Mouse (Mus musculus) lung, postnatal 0 days (tissue): ENCODE measurements at regions not wholly inside any gene's neighbourhood (a gene's known extent, or its start where the extent isn't known, plus 50 kb on each side); places are given as distances from the start of the nearest gene placed in this dataset.

ENCODE experiments used
- ATAC-seq: fragments of 200-750 bp; cut with Nextera tagmentation; 2 replicates; pipeline ENCODE4 v1.8.0; 2017; ENCODE audit warnings: moderate library complexity
- DNase-seq: peaks from one replicate; pipeline ENCODE4 v3.0.0-alpha.2; 2016; ENCODE audit warnings: low spot score
- H3K27ac ChIP-seq: fragments of 300-500 bp; sonication (generic); 2 replicates; pipeline ENCODE4 v1.5.1; 2014; ENCODE audit warnings: antibody characterized with exemption, mild to moderate bottlenecking, low read length, mixed read lengths
- H3K27me3 ChIP-seq: fragments of 300-500 bp; sonication (generic); replicated peaks from 2 replicates; pipeline ENCODE4 v1.6.1; 2014; ENCODE audit warnings: low read length, mixed read lengths; ENCODE audit not compliant: insufficient read depth
- H3K36me3 ChIP-seq: fragments of 300-500 bp; sonication (generic); 2 replicates; pipeline ENCODE4 v1.6.1; 2014; ENCODE audit warnings: low read length, mixed read lengths; ENCODE audit not compliant: insufficient read depth
- H3K4me1 ChIP-seq: fragments of 300-500 bp; sonication (generic); 2 replicates; pipeline ENCODE4 v1.6.1; 2014; ENCODE audit warnings: antibody characterized with exemption, low read depth, low read length, mixed read lengths; ENCODE audit not compliant: insufficient read depth
- H3K4me2 ChIP-seq: fragments of 300-500 bp; sonication (generic); replicated peaks from 2 replicates; pipeline ENCODE4 v1.6.1; 2014; ENCODE audit warnings: low read depth, mild to moderate bottlenecking, low read length, moderate library complexity, mixed read lengths
- H3K4me3 ChIP-seq: fragments of 300-500 bp; sonication (generic); 2 replicates; pipeline ENCODE4 v1.5.1; 2014; ENCODE audit warnings: low read depth, low read length
- H3K9ac ChIP-seq: fragments of 300-500 bp; sonication (generic); replicated peaks from 2 replicates; pipeline ENCODE4 v1.6.1; 2014; ENCODE audit warnings: low read depth, mild to moderate bottlenecking
- H3K9me3 ChIP-seq: fragments of 300-500 bp; sonication (generic); 2 replicates; pipeline ENCODE4 v1.6.1; 2016; ENCODE audit warnings: low read length, mixed read lengths
- CTCF ChIP-seq: IDR thresholded peaks from 2 replicates; pipeline ENCODE4 v1.5.1; 2016; ENCODE audit warnings: antibody characterized with exemption, mild to moderate bottlenecking
- EP300 ChIP-seq: IDR thresholded peaks from 2 replicates; pipeline ENCODE4 v1.6.1; 2016; ENCODE audit warnings: antibody characterized with exemption, mild to moderate bottlenecking, control low read depth
- WGBS: fragments of 180-500 bp; shearing (Covaris S2); extraction: QIAGEN DNeasy Blood & Tissue Kit; methylation state at CpG from one replicate; pipeline ENCODE4 v1.1.7; 2014; 5-methylcytosine and 5-hydroxymethylcytosine counted together

- H3K4me1 ChIP-seq = peaks cover 4% of the 10 kb centered on the region; the same call in 1 of the 2 replicates
- DNase-seq (no peak), ATAC-seq (no peak)
- H3K27ac ChIP-seq = no peak overlapping the region
- H3K4me2 ChIP-seq = no peak overlapping the region
- H3K4me3 ChIP-seq = no peak overlapping the region
- WGBS = 85% methylated on average over 16 of the region's 16 CpGs
- no peaks in the 10 kb centered on the region for H3K9me3 ChIP-seq
- H3K9ac ChIP-seq = no peak overlapping the region
- TF ChIP-seq EP300 (no peak), CTCF (no peak)
- H3K27me3 ChIP-seq = no peaks in the 10 kb centered on the region
- H3K36me3 ChIP-seq = no peaks in the 10 kb centered on the region
These were observed 108.2 kb upstream of the Gm14444 start for GRCm38 (mm10) chr2:174901801-174902200.

GRCm38 (mm10) chr2:174903627-174904026 lies 106.4 kb upstream of the Gm14444 start:
- Histone ChIP-seq H3K36me3 (no peaks in the 10 kb centered on the region), H3K4me2 (no peak overlapping the region), H3K4me1 (peaks cover 4% of the 10 kb centered on the region; the same call in 1 of the 2 replicates), H3K4me3 (no peak overlapping the region), H3K9ac (no peak overlapping the region), H3K9me3 (no peaks in the 10 kb centered on the region), H3K27ac (no peak overlapping the region), H3K27me3 (no peaks in the 10 kb centered on the region)
- DNase-seq = no peak
- no peak for ATAC-seq
- 64% methylated on average over 7 of the region's 7 CpGs for WGBS
- TF ChIP-seq EP300 = no peak
- no peak for TF ChIP-seq CTCF

- DNase-seq = peak; percentile 67
- no peak overlapping the region for H3K4me3 ChIP-seq
- ATAC-seq = no peak
- H3K4me2 ChIP-seq = no peak overlapping the region
- 42% methylated on average over 6 of the region's 6 CpGs for WGBS
- H3K9ac ChIP-seq = no peak overlapping the region
- H3K27me3 ChIP-seq = no peaks in the 10 kb centered on the region
- no peak overlapping the region for H3K27ac ChIP-seq
- no peaks in the 10 kb centered on the region for H3K9me3 ChIP-seq
- TF ChIP-seq CTCF (peak; percentile 78), EP300 (no peak)
- no peaks in the 10 kb centered on the region for H3K4me1 ChIP-seq
- no peaks in the 10 kb centered on the region for H3K36me3 ChIP-seq
These were observed 104.0 kb upstream of the Gm14444 start for GRCm38 (mm10) chr2:174905865-174906639.

DNA sequence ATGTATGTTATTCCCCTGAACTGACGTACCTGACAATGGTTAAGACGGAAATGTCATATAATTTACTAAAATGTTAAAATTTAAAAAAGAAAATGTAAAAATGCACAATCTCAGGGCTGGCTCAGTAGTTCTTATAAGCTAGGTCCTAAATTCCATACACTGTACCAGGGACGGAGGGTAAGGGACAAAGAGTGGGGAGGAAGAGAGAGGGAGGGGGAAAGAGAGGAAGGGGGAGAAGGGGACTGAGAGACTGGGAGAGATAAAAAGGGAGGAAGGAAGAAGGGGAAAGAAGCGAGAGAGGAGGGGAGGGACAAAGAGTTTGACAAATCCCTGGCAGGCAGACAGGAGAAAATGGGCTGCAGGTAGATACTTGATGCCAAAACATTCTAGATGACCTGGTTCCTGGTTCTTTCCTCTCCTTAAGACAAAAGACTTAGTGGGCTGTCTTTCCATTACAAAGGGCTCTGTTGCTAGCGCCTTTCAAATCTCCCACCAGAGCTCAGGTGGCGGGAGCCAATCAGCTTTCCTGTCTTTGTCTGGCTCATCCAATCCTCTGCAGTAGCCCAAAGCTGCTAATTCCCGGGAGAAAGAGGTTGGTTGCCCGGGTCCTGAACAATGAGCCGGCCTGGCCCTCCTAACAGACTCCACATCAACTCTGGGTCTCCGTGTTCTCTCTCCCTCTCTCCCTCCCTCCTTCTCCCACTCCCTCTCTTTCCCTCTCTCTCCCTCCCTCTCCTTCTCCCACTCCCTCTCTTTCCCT lies 92.7 kb upstream of the Gm14444 start:
- Histone ChIP-seq H3K4me3 (no peak overlapping the region), H3K27ac (no peak overlapping the region), H3K9ac (no peak overlapping the region), H3K9me3 (no peaks in the 10 kb centered on the region), H3K4me2 (no peak overlapping the region), H3K27me3 (no peaks in the 10 kb centered on the region), H3K36me3 (no peaks in the 10 kb centered on the region), H3K4me1 (no peaks in the 10 kb centered on the region)
- WGBS = 17% methylated on average over 10 of the region's 10 CpGs
- no peak for TF ChIP-seq EP300
- no peak for TF ChIP-seq CTCF
- DNase-seq = no peak
- ATAC-seq = no peak; the same call in 1 of the 2 replicates

- WGBS = 47% methylated on average over 5 of the region's 5 CpGs
- Histone ChIP-seq H3K9me3 (no peaks in the 10 kb centered on the region), H3K4me1 (no peaks in the 10 kb centered on the region), H3K4me2 (no peak overlapping the region), H3K27me3 (no peaks in the 10 kb centered on the region), H3K36me3 (no peaks in the 10 kb centered on the region), H3K4me3 (no peak overlapping the region), H3K27ac (no peak overlapping the region), H3K9ac (no peak overlapping the region)
- DNase-seq (no peak), ATAC-seq (no peak)
- TF ChIP-seq EP300 (no peak), CTCF (no peak)
These were observed 92.1 kb upstream of the Gm14444 start for GRCm38 (mm10) chr2:174917975-174918374.

- Histone ChIP-seq H3K27me3 (no peaks in the 10 kb centered on the region), H3K4me1 (no peaks in the 10 kb centered on the region), H3K9ac (no peak overlapping the region), H3K27ac (no peak overlapping the region), H3K4me3 (no peak overlapping the region), H3K36me3 (no peaks in the 10 kb centered on the region), H3K9me3 (no peaks in the 10 kb centered on the region), H3K4me2 (no peak overlapping the region)
- TF ChIP-seq EP300 = no peak
- TF ChIP-seq CTCF = no peak
- DNase-seq (no peak), ATAC-seq (no peak)
- 38% methylated on average over 4 of the region's 4 CpGs for WGBS
These were observed 87.8 kb upstream of the Gm14444 start for GRCm38 (mm10) chr2:174922208-174922607.
